ENCODE assay signal across 8 mouse cellular contexts in the genomic region with DNA sequence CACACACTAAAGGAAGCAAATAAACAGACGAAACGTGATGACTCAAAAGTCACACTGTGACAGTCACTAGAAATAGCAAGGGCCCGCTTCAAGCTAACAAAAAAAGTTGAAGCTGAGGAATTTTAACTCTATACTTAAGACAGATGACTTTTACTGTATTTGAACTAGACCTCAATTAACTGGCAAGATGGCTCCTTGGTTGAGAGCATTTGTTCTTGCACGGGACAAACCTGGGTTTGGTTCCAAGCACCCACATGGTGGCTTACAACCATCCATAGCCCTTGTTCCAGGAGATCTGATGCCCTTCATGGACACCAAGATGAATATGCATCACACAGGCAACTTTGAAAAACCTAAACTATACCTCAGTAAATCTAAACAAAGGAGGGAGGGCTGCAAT. TPM values are rescaled to one million over a fixed set of nuclear protein-coding genes. Genes with fewer than 3 reads are reported as not detected.
DNase-seq lines count a peak whose midpoint lies in the region; ATAC-seq and TF ChIP-seq lines count a peak whose summit lies in the region.
"Had no signal": no experiment of that assay in that cellular context is flagged by ENCODE, and none has a peak within 500 bp of the region (broad histone marks: within the 10 kb centered on the region; RNA-seq: fewer than 3 reads in every experiment).

No protein-coding gene starts in this region.

- peak overlapping the region; percentile 55 for H3K4me2 ChIP-seq in forebrain, embryonic 14.5 days (ENCODE audit: low read length)
- H3K4me2 ChIP-seq in limb, embryonic 15.5 days = peak overlapping the region; percentile 77
- peak overlapping the region; percentile 69 for H3K4me2 ChIP-seq in stomach, embryonic 16.5 days (ENCODE audit: low read depth, low read length)

- no peak for DNase-seq in spleen, adult 2 months (ENCODE audit: low read depth in 1 of 2, low spot score in 2 of 2)
- no peak for DNase-seq in spleen, postnatal 4 days (ENCODE audit: low spot score in 2 of 2)
- no peak for DNase-seq in forebrain, embryonic 14.5 days (ENCODE audit: low spot score)
- no peak for DNase-seq in adrenal gland, adult 8-10 months
- no peak for DNase-seq in kidney, postnatal 10 days

- H3K9me3 ChIP-seq in forebrain, embryonic 14.5 days (replicated peaks; ENCODE audit: control insufficient read depth, low read length) = no peaks in the 10 kb centered on the region
- no peaks in the 10 kb centered on the region for H3K9me3 ChIP-seq in limb, embryonic 15.5 days
- no peaks in the 10 kb centered on the region for H3K9me3 ChIP-seq in stomach, embryonic 16.5 days (replicated peaks; ENCODE audit: control insufficient read depth, low read length)

- H3K4me3 ChIP-seq in spleen, adult 2 months (ENCODE audit: extremely low read depth, insufficient read depth, insufficient read length) = peak overlapping the region; percentile 95; the same call in 1 of the 2 replicates
- peak overlapping the region; percentile 93 for H3K4me3 ChIP-seq in forebrain, embryonic 14.5 days (ENCODE audit: low read depth, low read length)
- peak overlapping the region; percentile 90 for H3K4me3 ChIP-seq in limb, embryonic 15.5 days
- H3K4me3 ChIP-seq in stomach, embryonic 16.5 days (replicated peaks; ENCODE audit: low read length) = peak overlapping the region; percentile 79

- ATAC-seq in forebrain, embryonic 14.5 days = no peak
- no peak for ATAC-seq in limb, embryonic 15.5 days (ENCODE audit: insufficient number of reproducible peaks, low FRiP score, low TSS enrichment, low read depth)
- ATAC-seq in stomach, embryonic 16.5 days (ENCODE audit: insufficient read depth, low FRiP score) = no peak

- no peaks in the 10 kb centered on the region for H3K27me3 ChIP-seq in spleen, adult 2 months (ENCODE audit: control insufficient read depth, insufficient read depth, low read length)
- H3K27me3 ChIP-seq in forebrain, embryonic 14.5 days (replicated peaks; ENCODE audit: control insufficient read depth, insufficient read depth, low read length) = no peaks in the 10 kb centered on the region
- H3K27me3 ChIP-seq in limb, embryonic 15.5 days = no peaks in the 10 kb centered on the region
- no peaks in the 10 kb centered on the region for H3K27me3 ChIP-seq in stomach, embryonic 16.5 days (ENCODE audit: control insufficient read depth, insufficient read depth, low read length)

- no peaks in the 10 kb centered on the region for H3K36me3 ChIP-seq in spleen, adult 2 months (ENCODE audit: control insufficient read depth, insufficient read depth, low read length)
- H3K36me3 ChIP-seq in forebrain, embryonic 14.5 days (ENCODE audit: control insufficient read depth, insufficient read depth, low read length) = no peaks in the 10 kb centered on the region; the same call in none of the 2 replicates
- H3K36me3 ChIP-seq in limb, embryonic 15.5 days = no peaks in the 10 kb centered on the region
- H3K36me3 ChIP-seq in stomach, embryonic 16.5 days (ENCODE audit: control insufficient read depth, insufficient read depth, low read length) = 0 out of 2 replicates have a peak, but pooled peaks cover 4% of the 10 kb centered on the region

- no peak overlapping the region for H3K27ac ChIP-seq in spleen, adult 2 months (ENCODE audit: insufficient read depth, low read length)
- H3K27ac ChIP-seq in forebrain, embryonic 14.5 days (ENCODE audit: low read depth, low read length) = no peak overlapping the region
- H3K27ac ChIP-seq in limb, embryonic 15.5 days = no peak overlapping the region
- H3K27ac ChIP-seq in stomach, embryonic 16.5 days (ENCODE audit: low read length) = no peak overlapping the region

- WGBS in spleen, adult 2 months = 10% methylated on average over 4 of the region's 4 CpGs
- WGBS in forebrain, embryonic 14.5 days = 39% methylated on average over 4 of the region's 4 CpGs
- 32% methylated on average over 4 of the region's 4 CpGs for WGBS in limb, embryonic 15.5 days
- 27% methylated on average over 4 of the region's 4 CpGs for WGBS in stomach, embryonic 16.5 days

- peak overlapping the region; percentile 76; the same call in 1 of the 2 replicates for H3K9ac ChIP-seq in forebrain, embryonic 14.5 days (ENCODE audit: low read length)
- no peak overlapping the region for H3K9ac ChIP-seq in limb, embryonic 15.5 days
- H3K9ac ChIP-seq in stomach, embryonic 16.5 days (ENCODE audit: low read length) = peak overlapping the region; percentile 89; the same call in 1 of the 2 replicates

- TF ChIP-seq POLR2A in spleen, adult 2 months (IDR thresholded peaks at IDR 0.05; ENCODE audit: low read depth, low read length) = no peak

- TF ChIP-seq CTCF in spleen, adult 2 months (IDR thresholded peaks at IDR 0.05; ENCODE audit: extremely low read depth, insufficient read depth, insufficient read length, insufficient replicate concordance) = no peak

- H3K4me1 ChIP-seq in spleen, adult 2 months (ENCODE audit: control insufficient read depth, insufficient read depth, insufficient read length) = peaks cover 2% of the 10 kb centered on the region; the same call in 1 of the 2 replicates
- H3K4me1 ChIP-seq in forebrain, embryonic 14.5 days (ENCODE audit: control insufficient read depth, insufficient read depth, low read length) = peaks cover 7% of the 10 kb centered on the region
- H3K4me1 ChIP-seq in limb, embryonic 15.5 days = peaks cover 16% of the 10 kb centered on the region
- H3K4me1 ChIP-seq in stomach, embryonic 16.5 days (ENCODE audit: control insufficient read depth, insufficient read depth, low read length) = peaks cover 3% of the 10 kb centered on the region; the same call in 1 of the 2 replicates

RNA-seq across cellular contexts. Expression of a gene that starts 0.5 kb away (rescaled TPM):
- 1.7 and 2.7 TPM in 2 replicates for polyA plus RNA-seq in spleen, adult 2 months (2012; rRNA removed)
- 44.9 and 65.6 TPM in 2 replicates for polyA plus RNA-seq in forebrain, embryonic 14.5 days (2014; fragmentation: Nextera tagmentation; extraction: Ambion mirVana)
- 72.6 and 73.7 TPM in 2 replicates for polyA plus RNA-seq in limb, embryonic 15.5 days (2015; fragmentation: Nextera tagmentation; extraction: Ambion mirVana)
- 76.2 and 84.9 TPM in 2 replicates for polyA plus RNA-seq in stomach, embryonic 16.5 days (2015; fragmentation: Nextera tagmentation; extraction: Ambion mirVana)
- 10 to 100 TPM in 2 of 4 experiments, 1 to 10 TPM in 2; 5.3 to 12.5 (median 9.4) TPM for total RNA-seq in adrenal gland, adult 8-10 months (2022)

RNA-seq across cellular contexts. Expression of a gene that starts 21.2 kb away (rescaled TPM):
- polyA plus RNA-seq in spleen, adult 2 months (2012; rRNA removed) = 0.11 TPM in 1 of 2 replicates, not detected in the other
- not detected in 2 replicates for polyA plus RNA-seq in forebrain, embryonic 14.5 days (2014; fragmentation: Nextera tagmentation; extraction: Ambion mirVana)
- polyA plus RNA-seq in limb, embryonic 15.5 days (2015; fragmentation: Nextera tagmentation; extraction: Ambion mirVana) = not detected in 2 replicates
- not detected in 2 replicates for polyA plus RNA-seq in stomach, embryonic 16.5 days (2015; fragmentation: Nextera tagmentation; extraction: Ambion mirVana)
- not detected for total RNA-seq in adrenal gland, adult 8-10 months (2022)
- total RNA-seq: adrenal gland, postnatal 25 days had no signal

RNA-seq across cellular contexts. Expression of a gene that starts 39.2 kb away (rescaled TPM):
- 21.0 and 22.6 TPM in 2 replicates for polyA plus RNA-seq in spleen, adult 2 months (2012; rRNA removed)
- 50.3 and 57.9 TPM in 2 replicates for polyA plus RNA-seq in forebrain, embryonic 14.5 days (2014; fragmentation: Nextera tagmentation; extraction: Ambion mirVana)
- polyA plus RNA-seq in limb, embryonic 15.5 days (2015; fragmentation: Nextera tagmentation; extraction: Ambion mirVana) = 14.1 and 15.0 TPM in 2 replicates
- 14.1 and 15.2 TPM in 2 replicates for polyA plus RNA-seq in stomach, embryonic 16.5 days (2015; fragmentation: Nextera tagmentation; extraction: Ambion mirVana)
- total RNA-seq in adrenal gland, adult 8-10 months (2022) = 100 to 1,000 TPM; 194 to 209 (median 205) TPM

Comparison
In these comparisons a context has a peak if more than half of its experiments do, and no peak if none do; other contexts are left out.
1. RNA of a gene that starts 0.5 kb away (polyA plus RNA-seq): 76.2 to 84.9 TPM in stomach, embryonic 16.5 days, 72.6 to 73.7 TPM in limb, embryonic 15.5 days and 44.9 to 65.6 TPM in forebrain, embryonic 14.5 days; 1.7 to 2.7 TPM in spleen, adult 2 months; every median in the first group is over 10 times any median in the second.
2. Peak in every context shown above with its lines, with median percentiles within 50 percentile points of each other: H3K4me3 ChIP-seq and H3K4me2 ChIP-seq.